Mouse (Mus musculus) layer of hippocampus, adult 11-12 months (tissue): ENCODE measurements around the gene Tmem240.
"Not testable (repeated sequence)": the region's sequence is repeated elsewhere in the genome, so short reads cannot be mapped to it uniquely, and the experiment has no call there.

Source experiments
- DNase-seq: peaks from one replicate; pipeline ENCODE4 v3.0.0; 2022; ENCODE audit warnings: low spot score

Gene Tmem240

GRCm38 (mm10) chr4:155734350-155734941, at the start of gene Tmem240:
Gene Tmem240, plus strand, starts transcription at chr4:155734800.
- peak; percentile 91 for DNase-seq

GRCm38 (mm10) chr4:155687764-155688163, 46.8 kb upstream of the Tmem240 start:
- DNase-seq = not testable (repeated sequence)

- DNase-seq = peak; percentile 77
Measured at GRCm38 (mm10) chr4:155690571-155691375, 43.8 kb upstream of the Tmem240 start.

DNA sequence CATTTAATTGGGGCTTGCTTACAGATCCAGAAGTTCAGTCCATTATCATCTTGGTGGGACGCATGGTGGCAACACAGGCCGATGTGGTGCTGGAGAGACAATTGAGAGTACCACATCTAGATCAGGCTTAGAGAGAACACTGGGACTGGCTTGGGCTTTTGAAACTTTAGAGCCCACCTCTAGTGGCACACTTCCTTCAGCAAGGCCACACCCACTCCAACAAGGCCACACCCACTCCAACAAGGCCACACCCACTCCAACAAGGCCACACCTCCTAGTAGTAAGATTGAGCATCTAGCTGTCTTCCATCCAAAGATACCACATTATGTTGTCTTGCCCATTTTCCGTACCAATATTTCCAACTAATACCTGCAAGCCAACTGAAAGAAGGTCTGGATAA, 42.2 kb upstream of the Tmem240 start:
- no peak for DNase-seq

DNA sequence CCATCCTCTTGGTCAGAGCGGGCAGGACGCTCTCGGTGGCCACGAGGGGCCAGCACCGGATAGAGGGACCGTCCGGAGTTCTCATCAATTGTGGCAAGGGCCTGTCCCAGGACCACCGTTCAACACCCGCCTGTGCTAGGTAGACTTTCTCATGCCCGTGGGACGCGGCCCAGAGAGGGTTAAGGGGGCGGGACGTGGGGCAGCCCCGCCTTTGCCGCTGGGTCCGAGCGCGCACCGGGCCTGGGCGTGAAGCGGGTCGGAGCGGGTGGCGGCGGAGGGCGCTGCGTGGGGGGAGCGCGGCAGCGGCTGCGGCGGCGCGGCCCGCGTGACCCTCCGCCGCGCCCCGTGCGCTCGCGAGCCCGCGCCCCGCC, 40.5 kb upstream of the Tmem240 start, which contains the start of gene Fndc10:
Gene Fndc10, plus strand, starts transcription at position 232 of the 371 bp plus-strand sequence.
- DNase-seq = peak; percentile 74

DNA sequence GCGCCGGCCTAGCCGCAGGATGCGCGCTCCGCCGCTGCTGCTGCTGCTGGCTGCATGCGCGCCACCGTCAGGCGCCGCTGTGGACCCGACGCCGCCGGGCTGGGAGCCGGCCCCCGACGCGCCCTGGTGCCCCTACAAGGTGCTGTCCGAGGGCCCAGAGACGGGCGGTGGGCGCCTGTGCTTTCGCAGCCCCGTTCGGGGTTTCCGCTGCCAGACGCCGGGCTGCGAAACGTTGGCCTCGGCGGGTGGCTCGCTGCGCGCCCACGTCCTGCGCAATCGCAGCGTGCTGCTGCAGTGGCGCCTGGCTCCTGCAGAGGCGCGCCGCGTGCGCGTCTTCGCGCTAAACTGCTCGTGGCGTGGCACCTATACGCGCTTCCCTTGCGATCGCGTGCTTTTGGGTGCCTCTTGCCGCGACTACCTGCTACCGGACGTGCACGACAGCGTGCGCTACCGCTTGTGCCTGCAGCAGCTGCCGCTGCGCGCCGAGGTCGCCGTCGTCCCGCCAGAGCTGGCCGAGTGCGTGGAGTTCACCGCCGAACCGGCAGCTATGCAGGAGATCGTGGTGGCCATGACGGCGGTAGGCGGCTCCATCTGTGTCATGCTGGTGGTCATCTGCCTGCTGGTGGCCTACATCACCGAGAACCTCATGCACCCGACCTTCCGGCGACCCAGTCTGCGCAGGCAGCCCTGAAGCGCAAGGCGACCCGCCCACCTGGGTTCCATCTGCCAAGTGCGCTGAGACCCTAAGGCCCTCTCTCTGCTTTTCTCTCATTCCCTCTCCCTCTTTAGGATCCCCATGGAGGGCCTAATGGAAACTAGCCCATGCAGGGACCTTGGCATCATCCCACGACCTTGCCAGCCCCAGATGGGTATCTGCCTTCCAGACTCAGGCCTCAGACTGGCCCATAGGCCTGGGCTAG, 39.9 kb upstream of the Tmem240 start:
- peak; percentile 79 for DNase-seq

DNA sequence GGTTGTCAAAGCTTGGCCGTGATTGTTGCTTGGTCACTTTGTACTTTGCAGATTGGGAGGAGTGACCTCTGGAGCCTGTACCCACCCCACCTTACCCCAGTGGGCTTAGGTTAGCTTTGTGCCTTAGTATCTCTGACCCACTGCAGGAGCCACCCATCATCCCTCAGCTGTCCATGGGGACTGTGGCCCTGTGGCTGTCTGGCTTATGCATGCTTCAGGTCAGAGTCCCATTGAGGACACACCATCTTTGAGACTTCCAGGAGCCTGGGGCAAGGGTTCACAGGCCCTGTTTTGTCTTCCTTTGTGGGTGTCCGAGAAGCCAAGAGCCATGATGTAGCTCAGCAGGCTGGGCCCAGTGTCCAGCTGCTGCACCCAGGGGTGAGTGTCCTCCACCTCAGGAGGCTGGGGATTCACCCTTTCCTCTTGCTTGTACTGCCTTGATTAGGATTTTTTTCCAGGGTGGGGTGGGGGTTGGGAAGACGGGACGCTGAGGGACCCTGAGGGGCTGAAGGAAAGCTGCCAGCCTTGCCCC, 39.0 kb upstream of the Tmem240 start:
- no peak for DNase-seq

- DNase-seq = no peak
Measured at GRCm38 (mm10) chr4:155696261-155697255, 38.0 kb upstream of the Tmem240 start.

DNA sequence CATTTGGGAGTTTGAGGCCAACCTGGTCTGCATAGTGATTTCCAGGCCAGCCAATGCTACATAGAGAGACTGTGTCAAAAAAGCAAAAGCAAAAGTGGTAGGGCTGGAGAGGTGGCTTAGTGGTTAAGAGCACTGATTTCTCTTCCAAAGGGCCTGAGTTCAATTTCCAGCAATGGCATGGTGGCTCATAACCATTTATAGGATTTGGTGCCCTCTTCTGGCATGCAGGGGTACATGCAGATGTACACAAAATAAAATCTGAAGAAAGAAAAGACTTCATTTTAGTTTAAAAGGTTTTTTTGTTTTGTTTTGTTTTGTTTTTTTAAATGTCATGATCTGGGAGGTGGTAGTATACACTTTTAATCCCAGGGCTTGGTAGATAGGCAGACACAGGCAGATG, 34.2 kb upstream of the Tmem240 start:
- DNase-seq = no peak

GRCm38 (mm10) chr4:155703425-155703929, 31.1 kb upstream of the Tmem240 start:
- no peak for DNase-seq

GRCm38 (mm10) chr4:155704721-155705591, 29.6 kb upstream of the Tmem240 start, which contains the start of gene Ssu72:
Gene Ssu72, plus strand, starts transcription at chr4:155704800.
- DNase-seq = peak; percentile 95

- DNase-seq = no peak
Measured at GRCm38 (mm10) chr4:155705592-155705929, 29.0 kb upstream of the Tmem240 start.

DNA sequence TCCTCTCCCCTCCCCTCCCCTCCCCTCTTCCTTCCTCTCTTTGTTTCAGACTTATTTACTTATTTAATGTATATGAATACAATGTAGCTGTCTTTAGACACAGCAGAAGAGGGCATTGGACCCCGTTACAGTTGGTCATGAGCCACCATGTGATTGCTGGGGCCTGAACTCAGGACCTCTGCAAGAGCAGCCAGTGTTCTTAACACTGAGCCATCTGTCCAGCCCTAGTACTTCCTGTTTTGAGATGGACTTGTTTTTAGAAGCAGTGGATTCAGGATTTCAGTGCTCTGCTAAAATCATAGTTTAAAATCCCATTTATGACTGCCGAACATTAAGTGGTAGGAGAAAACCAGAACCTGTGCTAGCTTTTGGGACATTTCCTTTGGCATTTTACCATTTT, 26.0 kb upstream of the Tmem240 start:
- DNase-seq = no peak

DNA sequence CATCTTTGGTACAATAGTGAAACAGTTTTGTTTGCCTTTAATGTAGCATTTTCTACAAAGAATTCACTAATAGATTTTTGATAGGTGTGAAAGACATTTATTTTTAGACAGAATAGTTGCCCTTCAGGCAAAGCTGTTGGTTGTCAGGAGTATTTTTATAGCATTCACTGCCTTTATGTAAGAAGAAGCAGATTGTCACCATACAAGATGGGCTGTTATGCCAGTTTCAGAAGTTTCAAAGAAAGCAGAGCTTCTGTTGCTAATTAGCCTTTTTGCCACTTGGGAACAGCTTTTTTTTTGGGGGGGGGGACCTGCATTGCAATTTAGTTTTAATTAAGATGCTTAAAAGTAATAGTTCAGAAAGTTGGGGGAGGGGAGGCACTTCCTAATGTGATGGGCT, 25.6 kb upstream of the Tmem240 start:
- DNase-seq = no peak

DNA sequence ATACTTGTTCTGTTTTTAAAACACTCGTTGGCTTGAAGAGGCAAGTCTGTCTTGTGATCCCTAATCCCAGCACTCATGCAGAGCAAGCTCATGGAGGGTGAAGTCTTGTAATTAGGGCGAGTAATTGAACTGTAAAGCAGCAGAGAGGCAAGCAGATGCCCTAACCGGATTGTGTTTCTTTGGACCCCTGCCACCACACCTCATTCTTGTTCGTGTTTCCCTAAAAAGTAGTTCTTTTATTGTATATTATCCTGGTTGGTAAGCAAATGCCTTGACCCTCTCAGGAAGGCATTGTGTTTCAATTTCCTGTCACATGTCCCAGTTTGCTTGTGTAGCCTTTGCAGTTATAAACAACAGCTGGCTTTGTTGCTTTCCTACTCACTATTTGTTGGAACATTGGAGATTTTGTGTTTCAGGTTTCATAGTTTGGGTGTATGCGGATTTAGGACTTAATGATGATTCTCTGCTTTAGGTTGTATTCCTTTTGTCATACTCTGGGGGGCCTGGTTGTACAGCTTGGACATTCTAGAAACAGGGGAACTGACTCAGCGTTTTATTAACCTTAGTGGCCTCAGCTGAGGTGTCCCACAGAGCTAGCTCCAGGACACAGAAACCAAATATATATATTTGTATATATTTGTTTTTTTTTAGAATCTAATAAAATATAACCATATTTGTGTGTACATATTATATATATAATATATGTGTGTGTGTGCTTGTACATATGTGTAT, 23.9 kb upstream of the Tmem240 start:
- no peak for DNase-seq

GRCm38 (mm10) chr4:155721668-155722083, 12.9 kb upstream of the Tmem240 start:
- no peak for DNase-seq

DNA sequence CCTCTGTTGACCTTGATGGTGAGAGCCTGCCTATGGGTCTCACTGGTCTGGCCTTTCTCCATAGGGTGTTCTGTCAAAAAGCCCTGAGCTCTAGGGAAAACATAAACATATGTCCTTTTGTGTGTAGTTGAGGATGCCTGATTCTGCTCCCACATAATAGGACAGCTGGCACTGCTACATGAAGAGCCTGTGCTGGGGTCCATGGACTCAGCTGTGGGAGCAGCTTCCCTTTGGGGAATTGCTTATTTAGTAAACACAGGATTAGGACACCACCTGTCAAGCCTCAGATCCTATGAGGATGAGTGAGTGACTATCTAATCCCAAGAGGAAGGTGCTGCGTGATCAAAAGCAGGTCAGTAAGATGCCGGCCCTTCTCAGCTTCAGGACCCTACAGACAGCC, 6.6 kb upstream of the Tmem240 start:
- DNase-seq = no peak

- no peak for DNase-seq
Measured at GRCm38 (mm10) chr4:155733267-155733666, 1.3 kb upstream of the Tmem240 start.
